Mouse (Mus musculus) cerebellum, postnatal 36 days (tissue): Measurements from ENCODE around the gene Mlxipl.

Experiments
- DNase-seq, 2 experiments: peaks; one replicate each; pipeline ENCODE4 v3.0.0; 2021 to 2022; ENCODE audit warnings: mixed read lengths in 2 of 2

The Mlxipl gene

GRCm38 (mm10) chr5:135149053-135149819 is 59.5 kb downstream of the Mlxipl start, which contains the start of gene Tbl2:
Tbl2 (plus strand) TSS chr5:135149657.
- DNase-seq: peak; percentile 96 to 98

- DNase-seq: no peak
These were observed 60.1 kb downstream of the Mlxipl start for GRCm38 (mm10) chr5:135149820-135150178.

- no peak for DNase-seq
These were observed 66.8 kb downstream of the Mlxipl start for GRCm38 (mm10) chr5:135156496-135156895.

- no peak for DNase-seq
These were observed 71.5 kb downstream of the Mlxipl start for GRCm38 (mm10) chr5:135161221-135161620.

GRCm38 (mm10) chr5:135161650-135162049 is 72.0 kb downstream of the Mlxipl start:
- DNase-seq: no peak

GRCm38 (mm10) chr5:135162361-135162760 is 72.7 kb downstream of the Mlxipl start:
- DNase-seq: no peak

GRCm38 (mm10) chr5:135162821-135163220 is 73.1 kb downstream of the Mlxipl start:
- DNase-seq: no peak

GRCm38 (mm10) chr5:135166909-135167308 is 77.2 kb downstream of the Mlxipl start:
- no peak for DNase-seq

- no peak for DNase-seq
These were observed 77.8 kb downstream of the Mlxipl start for GRCm38 (mm10) chr5:135167469-135167868.

- DNase-seq: peak; percentile 95 to 97
These were observed 78.7 kb downstream of the Mlxipl start, which contains the start of gene Bcl7b for GRCm38 (mm10) chr5:135168063-135169062. Bcl7b (plus strand) TSS chr5:135168283.

GRCm38 (mm10) chr5:135169479-135169878 is 79.8 kb downstream of the Mlxipl start:
- DNase-seq: no peak

GRCm38 (mm10) chr5:135171688-135172220 is 82.1 kb downstream of the Mlxipl start:
- no peak for DNase-seq

- no peak for DNase-seq
These were observed 83.3 kb downstream of the Mlxipl start for GRCm38 (mm10) chr5:135172986-135173385.

- DNase-seq: no peak
These were observed 85.4 kb downstream of the Mlxipl start for GRCm38 (mm10) chr5:135175086-135175485.

- DNase-seq: no peak
These were observed 88.8 kb downstream of the Mlxipl start for GRCm38 (mm10) chr5:135178523-135178922.

- DNase-seq: peak; percentile 96 to 97
These were observed 89.3 kb downstream of the Mlxipl start for GRCm38 (mm10) chr5:135178996-135179395.

GRCm38 (mm10) chr5:135179616-135180015 is 89.9 kb downstream of the Mlxipl start:
- peak; percentile 44 to 57 for DNase-seq

- DNase-seq: no peak
These were observed 91.1 kb downstream of the Mlxipl start for GRCm38 (mm10) chr5:135180796-135181195.

- DNase-seq: no peak
These were observed 92.1 kb downstream of the Mlxipl start for GRCm38 (mm10) chr5:135181776-135182175.

GRCm38 (mm10) chr5:135183131-135183861 is 93.6 kb downstream of the Mlxipl start:
- peak in 1 of 2 experiments; percentile 34 for DNase-seq

GRCm38 (mm10) chr5:135185016-135185415 is 95.3 kb downstream of the Mlxipl start:
- DNase-seq: no peak

- DNase-seq: no peak
These were observed 95.9 kb downstream of the Mlxipl start for GRCm38 (mm10) chr5:135185596-135185995.
